Mouse (Mus musculus) embryo, embryonic 9.5 days (tissue): ENCODE measurements at regions not wholly inside any gene's neighbourhood (a gene's known extent, or its start where the extent isn't known, plus 50 kb on each side); places are given as distances from the start of the nearest gene placed in this dataset.

ENCODE experiments used
- DNase-seq: peaks from one replicate; pipeline ENCODE4 v3.0.0-alpha.2; 2017; ENCODE audit errors: extremely low spot score

DNA sequence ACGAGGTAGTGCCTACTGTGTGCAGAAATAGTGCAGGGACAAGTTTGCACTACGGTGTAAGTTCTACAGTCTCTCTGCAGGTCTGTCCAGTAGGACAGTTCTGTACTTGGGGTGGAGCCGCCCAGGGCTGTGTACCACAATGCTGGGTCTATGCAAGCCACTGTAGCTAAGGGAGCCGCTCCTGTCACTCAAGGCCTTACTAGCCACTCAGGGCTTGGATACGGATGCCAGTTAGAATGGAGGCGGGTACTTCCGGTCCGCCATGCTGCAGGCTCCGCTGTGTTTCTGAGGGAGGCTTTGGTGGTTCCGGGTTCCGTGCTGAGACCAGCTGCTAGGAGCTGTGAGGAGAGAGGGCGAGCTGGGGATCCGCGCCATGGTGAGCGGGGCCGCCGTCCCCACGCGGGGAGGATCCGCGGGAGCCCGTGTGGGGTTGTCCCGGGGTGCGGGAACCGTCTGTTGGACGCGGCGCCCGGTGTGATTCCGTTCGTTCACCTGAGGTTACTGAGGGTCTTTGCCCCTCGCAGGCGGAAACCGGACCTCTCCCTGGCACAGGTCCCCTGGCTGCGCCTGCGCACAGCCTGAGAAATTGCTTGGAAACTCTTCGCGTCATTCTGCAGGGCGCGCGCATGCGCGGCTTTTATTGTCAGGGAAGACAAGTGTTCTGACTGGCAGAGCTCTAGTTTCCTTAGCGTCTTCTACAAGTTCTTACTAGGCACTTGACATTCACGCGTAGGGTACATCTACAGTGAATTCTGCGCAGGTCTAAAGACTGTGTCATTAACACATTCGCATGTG is 51.0 kb upstream of the Zfp873 start:
- DNase-seq = peak; percentile 74
